Mouse (Mus musculus): ENCODE data around the gene Lpin2. TPM values are rescaled to one million over a fixed set of nuclear protein-coding genes. Genes with fewer than 3 reads are reported as not detected.

Gene Lpin2
- 14.5 TPM for polyA plus RNA-seq (2017; shearing (Covaris generic))

GRCm38 (mm10) chr17:71182211-71182721 lies at the start of gene Lpin2:
TSS of gene Lpin2 (plus strand) at chr17:71182560.

Other genes starting within 250 kb of the Lpin2 start
- gene Myom1, start 179.9 kb upstream of the Lpin2 start, polyA plus RNA-seq (2017; shearing (Covaris generic)) = 0.88 TPM
- 944 TPM for gene Myl12a, start 179.7 kb upstream of the Lpin2 start, polyA plus RNA-seq (2017; shearing (Covaris generic))
- gene Emilin2, start 129.4 kb downstream of the Lpin2 start, polyA plus RNA-seq (2017; shearing (Covaris generic)) = not detected